Mouse (Mus musculus) left cerebral cortex, postnatal 4 days (tissue): ENCODE measurements around the gene Cers2. TPM values are rescaled to one million over a fixed set of nuclear protein-coding genes. Genes with fewer than 3 reads are reported as not detected.
"Not testable (repeated sequence)": the region's sequence is repeated elsewhere in the genome, so short reads cannot be mapped to it uniquely, and the experiment has no call there.

Source experiments
- DNase-seq: peaks from one replicate; pipeline ENCODE4 v3.0.0-alpha.2; 2022
- intact Hi-C: fragments of 180-260 bp; cut with DNase I; formaldehyde crosslinking; loops from one replicate; pipeline ENCODE4 v1.15.1; 2025
- total RNA-seq, 2 experiments: library from RNA; stranded (reverse); gene quantifications; 2 replicates each; pipeline ENCODE4 v1.2.3; 2021

The Cers2 gene
- total RNA-seq, 2 experiments from 2014 or later = 53.4 to 54.4 TPM

- no peak for DNase-seq
- intact Hi-C loops = no loop called here
These were observed 1.4 kb downstream of the Cers2 start for GRCm38 (mm10) chr3:95315844-95316550.

GRCm38 (mm10) chr3:95317414-95318080 lies 3.0 kb downstream of the Cers2 start:
- intact Hi-C loops = no loop called here

GRCm38 (mm10) chr3:95318548-95318947 lies 4.0 kb downstream of the Cers2 start:
- no peak for DNase-seq
- intact Hi-C loops = no loop called here

More at GRCm38 (mm10) chr3:95317414-95318080, 3.0 kb downstream of the Cers2 start:
- peak; percentile 60 for DNase-seq

- intact Hi-C loops = no loop called here
- DNase-seq = no peak
These were observed 4.5 kb downstream of the Cers2 start for GRCm38 (mm10) chr3:95319110-95319509.

- intact Hi-C loops = no loop called here
- DNase-seq = no peak
These were observed 5.4 kb downstream of the Cers2 start for GRCm38 (mm10) chr3:95319701-95320625.

GRCm38 (mm10) chr3:95323429-95323828 lies 8.8 kb downstream of the Cers2 start:
- DNase-seq = no peak
- intact Hi-C loops = no loop called here

GRCm38 (mm10) chr3:95324454-95325144 lies 10.0 kb downstream of the Cers2 start:
- DNase-seq = no peak
- intact Hi-C loops = no loop called here

GRCm38 (mm10) chr3:95328803-95329404 lies 14.3 kb downstream of the Cers2 start:
- intact Hi-C loops = no loop called here

GRCm38 (mm10) chr3:95331528-95331927 lies 16.9 kb downstream of the Cers2 start:
- intact Hi-C loops = loop anchor here (5.0 kb wide), 1 partner anchor 516 kb away; no protein-coding TSS in a partner anchor
- DNase-seq = no peak

More at GRCm38 (mm10) chr3:95328803-95329404, 14.3 kb downstream of the Cers2 start:
- DNase-seq = no peak

GRCm38 (mm10) chr3:95337345-95337744 lies 22.8 kb downstream of the Cers2 start:
- intact Hi-C loops = no loop called here

GRCm38 (mm10) chr3:95338251-95338650 lies 23.7 kb downstream of the Cers2 start:
- intact Hi-C loops = no loop called here
- no peak for DNase-seq

More at GRCm38 (mm10) chr3:95337345-95337744, 22.8 kb downstream of the Cers2 start:
- no peak for DNase-seq

- DNase-seq = not testable (repeated sequence)
These were observed 28.9 kb downstream of the Cers2 start for GRCm38 (mm10) chr3:95343356-95344000.

GRCm38 (mm10) chr3:95346454-95346853 lies 31.9 kb downstream of the Cers2 start:
- intact Hi-C loops = loop anchor here (5.0 to 10.0 kb wide), 3 partner anchors 106 to 428 kb away; no protein-coding TSS in a partner anchor

More at GRCm38 (mm10) chr3:95343356-95344000, 28.9 kb downstream of the Cers2 start:
- intact Hi-C loops = loop anchor here (10.0 kb wide), 1 partner anchor 431 kb away; no protein-coding TSS in a partner anchor

GRCm38 (mm10) chr3:95348343-95348742 lies 33.8 kb downstream of the Cers2 start:
- DNase-seq = not testable (repeated sequence)
- intact Hi-C loops = loop anchor here (5.0 to 10.0 kb wide), 3 partner anchors 104 to 426 kb away; no protein-coding TSS in a partner anchor

More at GRCm38 (mm10) chr3:95346454-95346853, 31.9 kb downstream of the Cers2 start:
- DNase-seq = no peak

- no peak for DNase-seq
- intact Hi-C loops = loop anchor here (5.0 to 10.0 kb wide), 3 partner anchors 103 to 425 kb away; no protein-coding TSS in a partner anchor
These were observed 34.9 kb downstream of the Cers2 start for GRCm38 (mm10) chr3:95349491-95349890.

- intact Hi-C loops = loop anchor here (5.0 kb wide), 1 partner anchor 76 kb away; the partner anchor contains the start of gene Arnt
- not testable (repeated sequence) for DNase-seq
These were observed 41.4 kb downstream of the Cers2 start for GRCm38 (mm10) chr3:95355911-95356544.

GRCm38 (mm10) chr3:95356701-95357449 lies 42.3 kb downstream of the Cers2 start, which contains the start of gene Setdb1:
Gene Setdb1, minus strand, starts transcription at chr3:95357202.
- intact Hi-C loops = loop anchor here (5.0 kb wide), 1 partner anchor 75 kb away; the partner anchor contains the start of gene Arnt
- peak; percentile 98 for DNase-seq
